Mouse (Mus musculus) urinary bladder, postnatal 10 days (tissue): ENCODE data around the gene Chad.

Experiments used
- DNase-seq: peaks from one replicate; pipeline ENCODE4 v3.0.0; 2022; ENCODE audit warnings: low spot score

The Chad gene

GRCm38 (mm10) chr11:94564437-94565150, at the start of gene Chad:
Gene Chad, plus strand, starts transcription at chr11:94565047.
- DNase-seq, result no peak

- DNase-seq, result no peak
Observed at GRCm38 (mm10) chr11:94521219-94521843, 43.5 kb upstream of the Chad start, which contains the start of gene Mycbpap. Gene Mycbpap, minus strand, starts transcription at chr11:94521742.

- DNase-seq, result no peak
Observed at GRCm38 (mm10) chr11:94526171-94526879, 38.5 kb upstream of the Chad start.

- DNase-seq, result no peak
Observed at GRCm38 (mm10) chr11:94528879-94529278, 36.0 kb upstream of the Chad start.

GRCm38 (mm10) chr11:94533171-94533570, 31.7 kb upstream of the Chad start:
- no peak for DNase-seq

- DNase-seq, result no peak
Observed at GRCm38 (mm10) chr11:94538733-94539292, 26.0 kb upstream of the Chad start.

GRCm38 (mm10) chr11:94539761-94540160, 25.1 kb upstream of the Chad start:
- no peak for DNase-seq

- no peak for DNase-seq
Observed at GRCm38 (mm10) chr11:94542400-94542799, 22.4 kb upstream of the Chad start.

- no peak for DNase-seq
Observed at GRCm38 (mm10) chr11:94543344-94543743, 21.5 kb upstream of the Chad start.

GRCm38 (mm10) chr11:94543932-94544331, 20.9 kb upstream of the Chad start:
- peak; percentile 91 for DNase-seq

- DNase-seq, result no peak
Observed at GRCm38 (mm10) chr11:94544422-94544821, 20.4 kb upstream of the Chad start.

- DNase-seq, result no peak
Observed at GRCm38 (mm10) chr11:94546381-94546780, 18.5 kb upstream of the Chad start.

- DNase-seq, result no peak
Observed at GRCm38 (mm10) chr11:94547271-94547670, 17.6 kb upstream of the Chad start.

- DNase-seq, result no peak
Observed at GRCm38 (mm10) chr11:94548041-94548784, 16.6 kb upstream of the Chad start.

GRCm38 (mm10) chr11:94548888-94549690, 15.8 kb upstream of the Chad start, which contains the start of gene Rsad1:
Gene Rsad1, minus strand, starts transcription at chr11:94549255.
- peak; percentile 81 for DNase-seq

- DNase-seq, result no peak
Observed at GRCm38 (mm10) chr11:94549691-94550441, 15.0 kb upstream of the Chad start.

- no peak for DNase-seq
Observed at GRCm38 (mm10) chr11:94550442-94550744, 14.5 kb upstream of the Chad start.

- no peak for DNase-seq
Observed at GRCm38 (mm10) chr11:94558226-94558625, 6.6 kb upstream of the Chad start.

- DNase-seq, result no peak
Observed at GRCm38 (mm10) chr11:94563383-94563782, 1.5 kb upstream of the Chad start.

GRCm38 (mm10) chr11:94563821-94564220, 1.0 kb upstream of the Chad start:
- DNase-seq, result no peak

- DNase-seq, result no peak
Observed at GRCm38 (mm10) chr11:94565151-94565479, 268 bp downstream of the Chad start.
